Mouse (Mus musculus): ENCODE data around the gene Ggt6.

GRCm38 (mm10) chr11:72396621-72397020 lies 38.7 kb upstream of the Ggt6 start:
- TF ChIP-seq FLI1 (IDR thresholded peaks at IDR 0.05; ENCODE audit: low read length), result no peak
- no peak for TF ChIP-seq GATA1 (IDR thresholded peaks at IDR 0.05; ENCODE audit: borderline replicate concordance, low read length)
